Mouse (Mus musculus) CH12.LX (cell line): ENCODE results near the gene Nuak2. TPM values are rescaled to one million over a fixed set of nuclear protein-coding genes. Genes with fewer than 3 reads are reported as not detected.

Experiments used
- DNase-seq: peaks from one replicate; pipeline ENCODE4 v3.0.0-alpha.2; 2013; ENCODE audit errors: extremely low read depth
- H3K27ac ChIP-seq: 2 replicates; pipeline ENCODE4 v1.5.1; 2012; ENCODE audit warnings: low read depth, mild to moderate bottlenecking, control low read depth, moderate library complexity; ENCODE audit not compliant: insufficient read depth
- H3K27me3 ChIP-seq: replicated peaks from 2 replicates; pipeline ENCODE3; 2012; ENCODE audit warnings: inconsistent platforms
- H3K36me3 ChIP-seq, 2 experiments: replicated peaks in 1 of 2; 2 replicates each; pipeline versions ENCODE3 to v1.6.1; 2012; ENCODE audit warnings: inconsistent platforms in 1 of 2, low read length in 1 of 2, mild to moderate bottlenecking in 1 of 2, mixed read lengths in 1 of 2, moderate library complexity in 1 of 2; ENCODE audit not compliant: control insufficient read depth in 1 of 2, insufficient read depth in 1 of 2
- H3K4me1 ChIP-seq, 2 experiments: 2 replicates each; pipeline ENCODE4 v1.6.1; 2012; ENCODE audit warnings: inconsistent platforms in 1 of 2, moderate library complexity in 1 of 2; ENCODE audit not compliant: insufficient read depth in 2 of 2, control insufficient read depth in 1 of 2
- H3K4me2 ChIP-seq: 2 replicates; pipeline ENCODE4 v1.6.1; 2012; ENCODE audit warnings: low read depth, mild to moderate bottlenecking, control low read depth; ENCODE audit not compliant: poor library complexity, insufficient read depth, severe bottlenecking
- H3K4me3 ChIP-seq, 3 experiments: fragments of 150-350 bp in 1 of 3; sonication (generic) in 1 of 3; replicated peaks in 1 of 3; 2 replicates each; pipeline versions ENCODE3 to v1.5.1; 2011 to 2012; ENCODE audit warnings: low read depth in 2 of 3, low read length in 2 of 3, mild to moderate bottlenecking in 2 of 3, moderate library complexity in 2 of 3, control low read depth in 1 of 3, improper control_type of control experiment in 1 of 3, inconsistent platforms in 1 of 3, mixed read lengths in 1 of 3; ENCODE audit not compliant: poor library complexity in 1 of 3
- H3K79me2 ChIP-seq: replicated peaks from 2 replicates; pipeline ENCODE4 v1.6.1; 2012; ENCODE audit warnings: mild to moderate bottlenecking, moderate library complexity; ENCODE audit not compliant: control insufficient read depth, poor library complexity, insufficient read depth, severe bottlenecking; ENCODE audit errors: extremely low read depth
- H3K9ac ChIP-seq: 2 replicates; pipeline ENCODE4 v1.6.1; 2012; ENCODE audit warnings: low read depth, mild to moderate bottlenecking, control low read depth, moderate library complexity; ENCODE audit not compliant: insufficient read depth
- H3K9me3 ChIP-seq: replicated peaks from 2 replicates; pipeline ENCODE3; 2012; ENCODE audit warnings: low read length, inconsistent platforms, mixed read lengths
- CHD1 ChIP-seq: IDR thresholded peaks from 2 replicates; pipeline ENCODE4 v1.6.1; 2012; ENCODE audit warnings: low read depth, low read length, improper control_type of control experiment, inconsistent platforms
- CTCF ChIP-seq, 2 experiments: IDR thresholded peaks in 1 of 2; conservative IDR thresholded peaks in 1 of 2; 2 replicates each; pipeline ENCODE4 v1.5.1; 2011 to 2012; ENCODE audit warnings: low read depth in 2 of 2, low read length in 2 of 2, improper control_type of control experiment in 1 of 2, inconsistent platforms in 1 of 2, mild to moderate bottlenecking in 1 of 2, moderate library complexity in 1 of 2
- ETS1 ChIP-seq: conservative IDR thresholded peaks from 2 replicates; pipeline ENCODE4 v1.6.1; 2012; ENCODE audit warnings: low read depth, mild to moderate bottlenecking, inconsistent platforms, low read length, improper control_type of control experiment, moderate library complexity
- JUN ChIP-seq: IDR thresholded peaks from 2 replicates; pipeline ENCODE4 v1.6.1; 2011; ENCODE audit warnings: low read depth, mild to moderate bottlenecking, low read length, improper control_type of control experiment, moderate library complexity; ENCODE audit not compliant: insufficient read depth
- JUND ChIP-seq: conservative IDR thresholded peaks from 2 replicates; pipeline ENCODE4 v1.6.1; 2011; ENCODE audit warnings: low read depth, low read length, improper control_type of control experiment
- MEF2A ChIP-seq: IDR thresholded peaks from 2 replicates; pipeline ENCODE4 v1.6.1; 2014; ENCODE audit warnings: low read depth, mild to moderate bottlenecking, inconsistent platforms, low read length, improper control_type of control experiment, borderline replicate concordance
- MXI1 ChIP-seq: IDR thresholded peaks from 2 replicates; pipeline ENCODE4 v1.6.1; 2011; ENCODE audit warnings: mild to moderate bottlenecking, low read depth, low read length, improper control_type of control experiment
- PAX5 ChIP-seq: IDR thresholded peaks from 2 replicates; pipeline ENCODE4 v1.6.1; 2012; ENCODE audit warnings: low read length, inconsistent platforms, mixed read lengths
- RAD21 ChIP-seq: IDR thresholded peaks from 2 replicates; pipeline ENCODE4 v1.6.1; 2011; ENCODE audit warnings: low read depth, mild to moderate bottlenecking, low read length, improper control_type of control experiment, moderate library complexity
- TBP ChIP-seq: conservative IDR thresholded peaks from 2 replicates; pipeline ENCODE4 v1.6.1; 2011; ENCODE audit warnings: low read depth, low read length, improper control_type of control experiment
- UBTF ChIP-seq: IDR thresholded peaks from 2 replicates; pipeline ENCODE4 v1.6.1; 2012; ENCODE audit warnings: low read depth, mild to moderate bottlenecking, inconsistent platforms, low read length, improper control_type of control experiment, moderate library complexity
- USF2 ChIP-seq: conservative IDR thresholded peaks from 2 replicates; pipeline ENCODE4 v1.6.1; 2011; ENCODE audit warnings: low read depth, low read length, improper control_type of control experiment
- ZC3H11A ChIP-seq: IDR thresholded peaks from 2 replicates; pipeline ENCODE4 v1.6.1; 2012; ENCODE audit warnings: low read depth, mild to moderate bottlenecking, inconsistent platforms, low read length, improper control_type of control experiment
- ZMIZ1 ChIP-seq: IDR thresholded peaks from 2 replicates; pipeline ENCODE4 v1.6.1; 2012; ENCODE audit warnings: low read depth, mild to moderate bottlenecking, inconsistent platforms, low read length, improper control_type of control experiment
- dilution Hi-C: fragments of 300-500 bp; cut with MboI; formaldehyde crosslinking; loops from 2 replicates; pipeline ENCODE4 v1.14.3; 2020; ENCODE audit warnings: low sequenced_read_pairs; ENCODE audit not compliant: extremely low pct_unique_long_range_greater_than_20kb, extremely low pct_ligation_motif_present
- in situ Hi-C: fragments of 300-500 bp; cut with MboI; formaldehyde crosslinking; loops from 3 replicates; pipeline ENCODE4 v1.14.3; 2019; ENCODE audit warnings: low sequenced_read_pairs, low pct_ligation_motif_present, low pct_unique_long_range_greater_than_20kb, mixed read lengths
- polyA plus RNA-seq: library from polyadenylated mRNA; unstranded; fragments of >175 nt; gene quantifications from 2 replicates; pipeline ENCODE4 v1.2.1, GENCODE M21; 2012; ENCODE audit warnings: low read depth; ENCODE audit not compliant: insufficient read length
- total RNA-seq, 2 experiments: library from RNA; depleted of rRNA; stranded (reverse); fragments of 300-350 nt in 1 of 2; fragments of >200 nt in 1 of 2; gene quantifications; 2 replicates each; pipeline ENCODE4 v1.2.3; 2012 to 2014

The Nuak2 gene
- total and polyA plus RNA-seq, 3 experiments = 0.30 TPM; not detected in 2

GRCm38 (mm10) chr1:132374873-132375244 is 58.9 kb downstream of the Nuak2 start:
- dilution Hi-C loops (no loop called here), in situ Hi-C loops (no loop called here)
- Histone ChIP-seq H3K27ac (no peak overlapping the region), H3K4me1 (peaks cover 3 to 20% of the 10 kb centered on the region in 2 experiments; a peak in 3 of 4 replicates), H3K9me3 (no peaks in the 10 kb centered on the region), H3K4me2 (no peak overlapping the region), H3K4me3 (no peak overlapping the region), H3K27me3 (peaks cover 38% of the 10 kb centered on the region), H3K79me2 (no peaks in the 10 kb centered on the region), H3K36me3 (no peaks in the 10 kb centered on the region), H3K9ac (no peak overlapping the region)
- no peak for DNase-seq
- no peak for TF ChIP-seq USF2
- TF ChIP-seq JUN = no peak
- no peak for TF ChIP-seq UBTF
- no peak for TF ChIP-seq TBP
- TF ChIP-seq JUND = no peak

GRCm38 (mm10) chr1:132375256-132375655 is 59.3 kb downstream of the Nuak2 start:
- dilution Hi-C loops = no loop called here
- Histone ChIP-seq H3K79me2 (no peaks in the 10 kb centered on the region), H3K4me3 (no peak overlapping the region), H3K36me3 (no peaks in the 10 kb centered on the region), H3K27ac (no peak overlapping the region), H3K9ac (no peak overlapping the region), H3K4me1 (peaks cover 3 to 20% of the 10 kb centered on the region in 2 experiments; a peak in 3 of 4 replicates), H3K27me3 (peaks cover 42% of the 10 kb centered on the region), H3K4me2 (no peak overlapping the region), H3K9me3 (no peaks in the 10 kb centered on the region)
- no peak for DNase-seq
- in situ Hi-C loops = no loop called here
- TF ChIP-seq MXI1 (no peak), TBP (no peak), ETS1 (no peak), CTCF (conservative IDR thresholded peaks at IDR 0.05 in 1 of 2, IDR thresholded peaks at IDR 0.05 in 1 of 2; ENCODE audit: low read depth in 2 of 2, low read length in 2 of 2) (no peak), MEF2A (no peak), RAD21 (no peak), PAX5 (no peak), ZC3H11A (no peak), CHD1 (no peak), ZMIZ1 (no peak)
